Mouse (Mus musculus): ENCODE data around the gene Btg1-ps2.
"Not testable (repeated sequence)": the region's sequence is repeated elsewhere in the genome, so short reads cannot be mapped to it uniquely, and the experiment has no call there.

Btg1-ps2 gene

GRCm38 (mm10) chrX:38043014-38043413, at the start of gene Btg1-ps2:
Gene Btg1-ps2, minus strand, starts transcription at chrX:38043114.
- POLR2A ChIA-PET, CTCF ChIA-PET: not testable (repeated sequence)

- ChIA-PET POLR2A (no interaction called here), CTCF (interaction anchor here in 2 of 4 experiments (0.6 to 1.7 kb wide), 5 partner anchors 15 to 164 kb away, joined by 3 to 7 read pairs (median 4); no protein-coding TSS in a partner anchor)
Observed at GRCm38 (mm10) chrX:38085041-38085440, 42.1 kb upstream of the Btg1-ps2 start, which contains the start of gene Rhox11. Gene Rhox11, minus strand, starts transcription at chrX:38085141.

DNA sequence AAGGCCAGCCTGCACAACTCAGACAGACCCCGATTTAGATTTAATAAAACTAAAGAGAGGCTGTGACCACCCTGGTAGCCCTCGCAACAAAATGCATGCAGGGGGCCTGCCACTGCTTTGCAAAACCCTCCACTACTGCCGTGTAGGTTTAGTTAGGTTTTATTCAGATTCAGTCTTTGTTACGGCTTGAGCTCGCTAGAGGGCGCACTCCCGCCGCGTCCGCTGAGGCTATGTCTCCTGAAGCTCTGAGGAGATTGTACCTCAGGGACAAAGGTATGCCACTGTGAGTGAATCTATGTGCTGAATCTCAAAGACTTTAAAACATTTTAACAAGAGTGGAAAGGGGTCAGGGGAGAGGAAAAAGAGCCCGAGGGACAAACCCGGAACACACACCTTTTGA, 41.3 kb upstream of the Btg1-ps2 start:
- CTCF ChIA-PET: interaction anchor here (0.6 to 1.7 kb wide), 23 partner anchors 10 to 292 kb away, joined by 3 to 10 read pairs (median 3); partner anchors contain the start of genes Rhox10 (in 1 of the 4) and Zbtb33 (in 1 of the 4)
- POLR2A ChIA-PET: interaction anchor here in 1 of 4 experiments (0.6 kb wide), 1 partner anchor 314 kb away, joined by 5 read pairs; no protein-coding TSS in a partner anchor

- CTCF ChIA-PET: interaction anchor here in 3 of 4 experiments (0.6 to 0.9 kb wide), 6 partner anchors 17 to 1514 kb away, joined by 3 to 8 read pairs (median 4); no protein-coding TSS in a partner anchor
- POLR2A ChIA-PET: interaction anchor here in 1 of 4 experiments (0.6 kb wide), 1 partner anchor 1350 kb away, joined by 3 read pairs; no protein-coding TSS in a partner anchor
Observed at GRCm38 (mm10) chrX:38066175-38066574, 23.3 kb upstream of the Btg1-ps2 start, which contains the start of gene Rhox10. Gene Rhox10, plus strand, starts transcription at chrX:38066475.

- ChIA-PET POLR2A (no interaction called here), CTCF (no interaction called here)
Observed at GRCm38 (mm10) chrX:38061544-38061943, 18.6 kb upstream of the Btg1-ps2 start.

DNA sequence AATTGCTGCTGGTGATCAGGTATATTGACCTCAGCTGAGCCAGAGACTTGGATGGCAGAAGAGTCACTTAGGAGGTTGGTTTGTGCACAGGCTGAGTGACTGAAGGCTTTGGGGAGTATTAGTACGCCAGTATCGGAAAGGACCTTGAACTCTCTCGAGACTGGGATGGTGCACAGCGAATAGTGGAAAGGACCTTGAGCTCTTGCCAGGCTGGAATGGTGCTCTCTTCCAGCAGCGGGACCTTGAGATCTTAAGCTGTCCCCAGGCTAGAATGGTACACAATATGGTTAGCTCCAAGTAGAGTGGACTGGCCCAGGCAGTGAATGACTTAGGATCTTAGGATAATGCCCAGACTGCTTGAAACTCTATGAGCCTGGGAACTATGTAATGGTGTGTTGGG, 3.2 kb downstream of the Btg1-ps2 start:
- POLR2A ChIA-PET: no interaction called here
- CTCF ChIA-PET: no interaction called here

- POLR2A ChIA-PET: no interaction called here
- CTCF ChIA-PET: no interaction called here
Observed at GRCm38 (mm10) chrX:38033841-38034240, 9.1 kb downstream of the Btg1-ps2 start.

- CTCF ChIA-PET, POLR2A ChIA-PET: not testable (repeated sequence)
Observed at GRCm38 (mm10) chrX:38018597-38018996, 24.3 kb downstream of the Btg1-ps2 start, which contains the start of gene Btg1-ps1. Gene Btg1-ps1, minus strand, starts transcription at chrX:38018815.

DNA sequence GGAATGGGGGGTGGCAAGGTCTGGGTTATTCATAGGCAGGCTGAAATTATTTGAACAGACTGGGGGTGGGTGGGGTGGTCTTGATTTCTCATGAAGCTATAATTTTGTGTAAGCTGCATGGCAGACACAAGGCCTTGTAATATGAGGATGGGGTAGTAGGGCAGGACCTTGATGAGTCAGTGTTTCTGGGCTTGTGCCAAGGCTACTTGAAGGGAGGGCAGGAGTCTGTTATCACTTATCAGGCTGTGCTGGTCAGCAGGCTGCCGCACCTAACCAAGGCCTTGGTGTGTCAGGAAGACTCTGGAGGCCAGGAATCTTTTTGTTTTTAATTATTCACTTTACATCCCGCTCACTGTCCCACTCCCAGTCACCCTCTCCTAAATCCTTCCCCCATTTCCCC, 34.2 kb downstream of the Btg1-ps2 start:
- CTCF ChIA-PET: interaction anchor here in 1 of 4 experiments (0.6 kb wide), 1 partner anchor 55 kb away, joined by 3 read pairs; no protein-coding TSS in a partner anchor

More for the DNA sequence above, 34.2 kb downstream of the Btg1-ps2 start:
- POLR2A ChIA-PET: interaction anchor here in 2 of 4 experiments (0.6 kb wide), 2 partner anchors 810 to 1112 kb away, joined by 3 read pairs; no protein-coding TSS in a partner anchor

Data from embryonic stem cell, embryonic (primary cell).